Mouse (Mus musculus): ENCODE results near the gene Dmgdh. TPM values are rescaled to one million over a fixed set of nuclear protein-coding genes. Genes with fewer than 3 reads are reported as not detected.
A peak's percentile ranks its signal among the peaks of the same experiment; 100 is the strongest.

Gene Dmgdh
- polyA plus RNA-seq, 1 experiment from 2014 or later: not detected

DNA sequence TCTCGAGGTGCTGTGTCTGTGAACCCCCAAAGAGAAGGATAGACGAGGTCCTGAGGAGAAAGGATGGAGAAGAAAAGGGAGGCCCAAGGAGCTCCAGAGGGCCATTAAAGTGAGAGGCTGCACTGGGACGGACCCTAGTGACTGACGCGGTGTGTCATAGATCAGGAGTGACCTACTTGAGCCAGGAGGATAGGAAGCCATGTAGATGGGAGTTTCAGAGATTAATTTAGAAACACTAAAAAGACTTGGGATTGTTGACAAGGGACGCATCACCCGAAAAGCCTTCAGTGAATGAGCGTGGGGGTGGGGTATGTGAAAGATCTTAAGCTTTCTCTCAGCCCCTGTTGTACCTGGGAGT is 98.0 kb downstream of the Dmgdh start:
- no peaks in the 10 kb centered on the region for H3K36me3 ChIP-seq (ENCODE audit: insufficient read depth)
- H3K4me2 ChIP-seq: peak overlapping the region; percentile 99
- H3K27me3 ChIP-seq (ENCODE audit: insufficient read depth, low read length): no peaks in the 10 kb centered on the region
- H3K9ac ChIP-seq: peak overlapping the region; percentile 82
- no peaks in the 10 kb centered on the region for H3K4me1 ChIP-seq (ENCODE audit: insufficient read depth)
- ATAC-seq (ENCODE audit: insufficient read depth) (peak; percentile 48; the same call in 1 of the 2 replicates), DNase-seq (no peak)
- no peaks in the 10 kb centered on the region for H3K9me3 ChIP-seq (ENCODE audit: low read depth, low read length)
- TF ChIP-seq CTCF (IDR thresholded peaks at IDR 0.05; ENCODE audit: low read depth): no peak
- H3K4me3 ChIP-seq (ENCODE audit: low read depth, low read length): peak overlapping the region; percentile 66
- peak overlapping the region; percentile 88; the same call in 1 of the 2 replicates for H3K27ac ChIP-seq (ENCODE audit: low read depth)
- WGBS: 29% methylated on average over 8 of the region's 8 CpGs

DNA sequence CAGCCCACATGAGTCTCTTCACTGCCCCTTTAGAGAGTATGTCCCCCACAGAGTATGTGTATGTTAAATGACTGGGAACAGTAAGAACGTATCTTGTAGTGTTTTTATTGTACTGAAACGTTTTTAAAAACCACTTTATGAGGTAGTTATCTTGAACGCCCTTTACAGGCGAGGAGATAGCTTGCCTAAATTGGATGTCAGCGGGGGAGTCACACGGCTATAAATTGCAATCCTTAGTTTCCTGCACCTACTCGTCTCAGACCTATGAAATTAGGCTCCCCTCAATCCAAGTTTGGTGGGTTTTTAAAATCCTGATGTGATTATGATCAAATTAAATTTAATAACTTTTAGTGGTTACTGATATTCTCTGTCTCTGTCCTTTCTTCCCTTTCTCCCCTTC is 98.6 kb downstream of the Dmgdh start:
- peak overlapping the region; percentile 82; the same call in 1 of the 2 replicates for H3K9ac ChIP-seq

DNA sequence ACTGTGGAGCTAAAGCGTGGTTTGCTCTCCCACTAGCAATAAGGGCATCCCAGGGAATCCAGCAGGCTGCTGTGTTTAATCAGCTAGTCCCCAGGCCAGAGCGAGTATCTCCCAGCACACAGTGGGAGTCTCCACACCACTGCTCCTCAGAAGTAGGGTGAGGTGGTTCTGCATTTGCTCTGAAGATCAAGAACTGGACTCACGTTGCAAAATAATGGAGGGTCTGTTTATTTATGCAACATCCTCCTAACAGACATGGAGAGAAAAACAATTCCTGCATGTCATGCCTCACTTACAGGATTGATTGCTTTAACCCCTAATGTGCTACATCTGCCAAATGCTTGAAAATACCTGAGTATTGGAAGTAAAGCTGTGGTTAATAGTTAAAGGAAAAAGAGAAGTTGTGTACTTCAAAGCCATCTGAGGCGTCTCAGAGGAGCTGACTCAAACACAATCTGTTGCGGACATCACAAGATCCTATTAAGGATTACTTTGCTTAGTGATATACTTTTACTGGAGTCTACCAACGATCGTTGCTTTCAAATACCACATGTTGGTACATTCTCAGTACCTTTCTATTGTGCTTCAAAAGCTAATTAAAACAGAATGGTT is 99.6 kb downstream of the Dmgdh start:
- no peaks in the 10 kb centered on the region for H3K4me1 ChIP-seq (ENCODE audit: insufficient read depth)
- H3K27ac ChIP-seq (ENCODE audit: low read depth): no peak overlapping the region
- no peak for TF ChIP-seq CTCF (IDR thresholded peaks at IDR 0.05; ENCODE audit: low read depth)
- no peak for ATAC-seq (ENCODE audit: insufficient read depth)
- no peak overlapping the region for H3K4me2 ChIP-seq
- 55% methylated on average over 7 of the region's 7 CpGs for WGBS
- H3K36me3 ChIP-seq (ENCODE audit: insufficient read depth): no peaks in the 10 kb centered on the region
- no peaks in the 10 kb centered on the region for H3K27me3 ChIP-seq (ENCODE audit: insufficient read depth, low read length)
- DNase-seq: no peak
- no peak overlapping the region for H3K9ac ChIP-seq
- H3K4me3 ChIP-seq (ENCODE audit: low read depth, low read length): no peak overlapping the region
- no peaks in the 10 kb centered on the region for H3K9me3 ChIP-seq (ENCODE audit: low read depth, low read length)

More for the DNA sequence above, 98.6 kb downstream of the Dmgdh start:
- Histone ChIP-seq H3K4me2 (peak overlapping the region; percentile 99), H3K27ac (ENCODE audit: low read depth) (no peak overlapping the region), H3K4me1 (ENCODE audit: insufficient read depth) (no peaks in the 10 kb centered on the region), H3K36me3 (ENCODE audit: insufficient read depth) (no peaks in the 10 kb centered on the region), H3K9me3 (ENCODE audit: low read depth, low read length) (no peaks in the 10 kb centered on the region), H3K27me3 (ENCODE audit: insufficient read depth, low read length) (no peaks in the 10 kb centered on the region), H3K4me3 (ENCODE audit: low read depth, low read length) (peak overlapping the region; percentile 66; the same call in 1 of the 2 replicates)
- WGBS: 68% methylated on average over 7 of the region's 7 CpGs
- ATAC-seq (ENCODE audit: insufficient read depth): no peak
- TF ChIP-seq CTCF (IDR thresholded peaks at IDR 0.05; ENCODE audit: low read depth): no peak
- DNase-seq: no peak

DNA sequence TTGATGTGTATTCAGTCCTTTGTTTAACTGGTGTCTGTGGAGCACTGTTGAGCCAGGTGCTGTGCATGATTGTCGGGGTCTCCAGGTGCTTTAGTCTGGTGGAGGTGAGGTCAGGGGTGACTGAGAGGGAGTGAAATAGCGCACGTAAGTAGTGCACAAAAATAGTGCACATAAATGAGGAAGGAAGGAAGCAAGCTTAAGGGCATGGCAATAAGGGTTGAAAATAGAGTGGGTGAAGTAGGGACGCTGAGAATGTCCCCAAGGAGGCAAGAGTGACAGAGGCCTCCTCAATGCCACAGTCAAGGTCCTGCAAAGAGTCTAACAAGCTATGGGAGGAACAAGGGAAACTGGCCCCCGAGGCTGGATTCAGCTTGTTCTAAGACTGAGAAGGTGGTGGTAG is 108.6 kb downstream of the Dmgdh start:
- Histone ChIP-seq H3K4me3 (ENCODE audit: low read depth, low read length) (no peak overlapping the region), H3K36me3 (ENCODE audit: insufficient read depth) (no peaks in the 10 kb centered on the region), H3K9ac (no peak overlapping the region), H3K27me3 (ENCODE audit: insufficient read depth, low read length) (no peaks in the 10 kb centered on the region), H3K27ac (ENCODE audit: low read depth) (no peak overlapping the region), H3K9me3 (ENCODE audit: low read depth, low read length) (no peaks in the 10 kb centered on the region), H3K4me1 (ENCODE audit: insufficient read depth) (0 out of 2 replicates have a peak, but pooled peaks cover 7% of the 10 kb centered on the region), H3K4me2 (no peak overlapping the region)
- ATAC-seq (ENCODE audit: insufficient read depth) (no peak), DNase-seq (no peak)
- WGBS: 86% methylated on average over 5 of the region's 5 CpGs
- TF ChIP-seq CTCF (IDR thresholded peaks at IDR 0.05; ENCODE audit: low read depth): no peak

DNA sequence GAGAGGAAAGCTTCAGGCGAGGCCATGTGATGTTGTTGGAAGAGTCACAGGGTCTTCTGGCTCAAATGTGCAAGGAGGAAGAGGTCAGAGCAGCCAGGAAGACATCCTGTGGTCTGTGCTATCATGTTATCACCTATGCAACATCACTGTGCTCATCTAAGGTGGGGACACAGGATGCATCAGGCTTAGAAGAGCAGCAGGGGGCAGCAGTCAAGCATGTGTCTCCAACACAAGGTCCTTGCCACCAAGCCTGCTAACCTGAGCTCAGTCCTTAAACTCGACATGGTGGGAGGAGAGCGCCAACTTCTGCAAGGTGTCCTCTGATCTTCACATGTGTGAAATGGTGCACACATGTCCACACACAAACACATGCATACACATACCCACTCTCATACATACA is 111.1 kb downstream of the Dmgdh start:
- DNase-seq (no peak), ATAC-seq (ENCODE audit: insufficient read depth) (no peak)
- WGBS: 76% methylated on average over 3 of the region's 3 CpGs
- no peak overlapping the region for H3K4me2 ChIP-seq
- H3K27me3 ChIP-seq (ENCODE audit: insufficient read depth, low read length): no peaks in the 10 kb centered on the region
- H3K27ac ChIP-seq (ENCODE audit: low read depth): no peak overlapping the region
- TF ChIP-seq CTCF (IDR thresholded peaks at IDR 0.05; ENCODE audit: low read depth): peak; percentile 50
- no peak overlapping the region for H3K4me3 ChIP-seq (ENCODE audit: low read depth, low read length)
- H3K9me3 ChIP-seq (ENCODE audit: low read depth, low read length): no peaks in the 10 kb centered on the region
- peaks cover 9% of the 10 kb centered on the region; the same call in 1 of the 2 replicates for H3K4me1 ChIP-seq (ENCODE audit: insufficient read depth)
- no peak overlapping the region for H3K9ac ChIP-seq
- no peaks in the 10 kb centered on the region for H3K36me3 ChIP-seq (ENCODE audit: insufficient read depth)

DNA sequence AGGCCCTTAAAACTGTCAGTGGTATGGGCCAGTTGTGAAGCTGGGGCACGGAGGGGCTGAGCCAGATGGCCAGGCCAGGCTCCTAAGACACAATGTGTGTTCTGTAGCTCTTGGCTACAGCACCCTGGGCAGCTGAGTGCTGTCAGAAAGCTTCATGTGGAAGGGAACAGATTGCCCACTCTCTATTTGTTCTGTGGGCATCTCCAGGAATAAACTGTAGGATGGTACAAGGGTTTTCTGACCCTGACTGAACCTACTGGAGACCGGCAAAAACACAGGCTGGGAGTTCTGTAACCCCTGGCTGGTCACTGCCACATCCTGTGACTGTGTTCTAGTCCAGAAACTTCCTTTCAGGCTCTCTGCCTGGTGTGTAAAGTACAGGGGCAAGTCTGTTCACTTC is 111.8 kb downstream of the Dmgdh start:
- H3K27ac ChIP-seq (ENCODE audit: low read depth): no peak overlapping the region
- H3K4me3 ChIP-seq (ENCODE audit: low read depth, low read length): no peak overlapping the region
- H3K36me3 ChIP-seq (ENCODE audit: insufficient read depth): no peaks in the 10 kb centered on the region
- no peak overlapping the region for H3K4me2 ChIP-seq
- DNase-seq (no peak), ATAC-seq (ENCODE audit: insufficient read depth) (no peak)
- H3K9me3 ChIP-seq (ENCODE audit: low read depth, low read length): no peaks in the 10 kb centered on the region
- H3K27me3 ChIP-seq (ENCODE audit: insufficient read depth, low read length): no peaks in the 10 kb centered on the region
- 82% methylated on average over 2 of the region's 2 CpGs for WGBS
- no peak overlapping the region for H3K9ac ChIP-seq
- H3K4me1 ChIP-seq (ENCODE audit: insufficient read depth): peaks cover 9% of the 10 kb centered on the region; the same call in 1 of the 2 replicates
- TF ChIP-seq CTCF (IDR thresholded peaks at IDR 0.05; ENCODE audit: low read depth): no peak

DNA sequence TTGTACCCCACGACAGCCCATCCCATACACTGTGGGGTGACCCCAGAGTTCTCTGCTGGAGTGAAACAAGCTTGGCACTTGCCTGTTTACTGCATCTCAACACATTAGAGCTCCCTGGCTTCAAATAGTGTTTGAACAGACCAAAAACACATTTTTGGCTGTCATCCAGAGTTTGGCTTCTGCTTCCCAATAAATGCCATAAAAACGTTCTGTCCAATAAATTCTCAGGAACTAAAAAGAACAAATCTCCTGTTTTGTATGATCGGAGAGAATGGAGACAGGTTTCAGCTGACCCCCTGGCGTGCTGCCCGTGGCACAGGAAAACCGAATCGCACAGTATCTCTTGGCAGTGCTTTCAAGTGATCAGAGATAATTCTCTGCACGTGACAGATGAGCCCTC is 113.4 kb downstream of the Dmgdh start:
- 34% methylated on average over 8 of the region's 8 CpGs for WGBS
- peak; percentile 91 for DNase-seq
- H3K4me3 ChIP-seq (ENCODE audit: low read depth, low read length): no peak overlapping the region
- no peak overlapping the region for H3K27ac ChIP-seq (ENCODE audit: low read depth)
- peak; percentile 68; the same call in 1 of the 2 replicates for ATAC-seq (ENCODE audit: insufficient read depth)
- peaks cover 9% of the 10 kb centered on the region; the same call in 1 of the 2 replicates for H3K4me1 ChIP-seq (ENCODE audit: insufficient read depth)
- H3K27me3 ChIP-seq (ENCODE audit: insufficient read depth, low read length): no peaks in the 10 kb centered on the region
- H3K9me3 ChIP-seq (ENCODE audit: low read depth, low read length): no peaks in the 10 kb centered on the region
- no peaks in the 10 kb centered on the region for H3K36me3 ChIP-seq (ENCODE audit: insufficient read depth)
- H3K4me2 ChIP-seq: no peak overlapping the region
- TF ChIP-seq CTCF (IDR thresholded peaks at IDR 0.05; ENCODE audit: low read depth): no peak
- no peak overlapping the region for H3K9ac ChIP-seq
